Mouse (Mus musculus) midbrain, embryonic 15.5 days (tissue): Measurements from ENCODE around the gene Trit1. TPM values are rescaled to one million over a fixed set of nuclear protein-coding genes. Genes with fewer than 3 reads are reported as not detected.

Experiments used
- ATAC-seq: fragments of 200-750 bp; cut with Nextera tagmentation; replicated peaks from 2 replicates; pipeline ENCODE4 v1.8.0; 2017; ENCODE audit warnings: moderate TSS enrichment
- H3K27ac ChIP-seq: fragments of 300-500 bp; sonication (generic); 2 replicates; pipeline ENCODE4 v1.5.1; 2015; ENCODE audit warnings: mild to moderate bottlenecking, inconsistent platforms
- H3K27me3 ChIP-seq: fragments of 300-500 bp; sonication (generic); replicated peaks from 2 replicates; pipeline ENCODE4 v1.6.1; 2015; ENCODE audit warnings: inconsistent platforms
- H3K36me3 ChIP-seq: fragments of 300-500 bp; sonication (generic); replicated peaks from 2 replicates; pipeline ENCODE4 v1.6.1; 2015; ENCODE audit warnings: inconsistent platforms
- H3K4me1 ChIP-seq: fragments of 300-500 bp; sonication (generic); 2 replicates; pipeline ENCODE4 v1.6.1; 2015; ENCODE audit warnings: inconsistent platforms
- H3K4me2 ChIP-seq: fragments of 300-500 bp; sonication (generic); 2 replicates; pipeline ENCODE4 v1.6.1; 2015; ENCODE audit warnings: inconsistent platforms, mild to moderate bottlenecking, moderate library complexity
- H3K4me3 ChIP-seq: fragments of 300-500 bp; sonication (generic); 2 replicates; pipeline ENCODE4 v1.5.1; 2015; ENCODE audit warnings: mild to moderate bottlenecking, inconsistent platforms
- H3K9ac ChIP-seq: fragments of 300-500 bp; sonication (generic); 2 replicates; pipeline ENCODE4 v1.6.1; 2015; ENCODE audit warnings: mild to moderate bottlenecking, inconsistent platforms
- H3K9me3 ChIP-seq: fragments of 300-500 bp; sonication (generic); 2 replicates; pipeline ENCODE4 v1.6.1; 2016; ENCODE audit warnings: inconsistent platforms
- WGBS: fragments of 180-500 bp; shearing (Covaris S2); methylation state at CpG from one replicate; pipeline ENCODE4 v1.1.7; 2015; ENCODE audit warnings: mixed read lengths; 5-methylcytosine and 5-hydroxymethylcytosine counted together
- polyA plus RNA-seq: library from polyadenylated mRNA; unstranded; fragments of >200 nt; fragmentation: Nextera tagmentation; extraction: Ambion mirVana; gene quantifications from 2 replicates; pipeline ENCODE4 v1.2.1, GENCODE M21; 2015

Gene Trit1
- polyA plus RNA-seq, 1 experiment from 2014 or later = 25.3 TPM

- Histone ChIP-seq H3K27me3 (no peaks in the 10 kb centered on the region), H3K36me3 (no peaks in the 10 kb centered on the region), H3K9ac (no peak overlapping the region), H3K4me1 (no peaks in the 10 kb centered on the region), H3K4me2 (no peak overlapping the region), H3K27ac (no peak overlapping the region), H3K4me3 (no peak overlapping the region), H3K9me3 (no peaks in the 10 kb centered on the region)
- whole genome bisulfite sequencing = 64% methylated on average over 17 of the region's 17 CpGs
- no peak for ATAC-seq
Measured at GRCm38 (mm10) chr4:123093064-123093776, 76.8 kb downstream of the Trit1 start.

- Histone ChIP-seq H3K9ac (no peak overlapping the region), H3K4me3 (no peak overlapping the region), H3K27ac (no peak overlapping the region), H3K4me2 (no peak overlapping the region), H3K36me3 (no peaks in the 10 kb centered on the region), H3K4me1 (no peaks in the 10 kb centered on the region), H3K27me3 (no peaks in the 10 kb centered on the region), H3K9me3 (no peaks in the 10 kb centered on the region)
- 77% methylated on average over 9 of the region's 9 CpGs for WGBS
- ATAC-seq = no peak
Measured at GRCm38 (mm10) chr4:123093869-123094268, 77.5 kb downstream of the Trit1 start.

Other genes with a start within 250 kb of the Trit1 start
- gene Ppt1, start 180.4 kb upstream of the Trit1 start, polyA plus RNA-seq = 90.6 and 91.4 TPM in 2 replicates
- gene Cap1, start 130.5 kb upstream of the Trit1 start, polyA plus RNA-seq = 66.9 and 69.4 TPM in 2 replicates
- 33.4 and 36.0 TPM in 2 replicates for gene Mfsd2a, start 55.4 kb upstream of the Trit1 start, polyA plus RNA-seq
- 83.1 and 86.7 TPM in 2 replicates for gene Mycl, start 20.9 kb upstream of the Trit1 start, polyA plus RNA-seq
- 0.36 and 0.56 TPM in 2 replicates for gene Bmp8b, start 88.6 kb downstream of the Trit1 start, polyA plus RNA-seq
- 0.25 and 0.66 TPM in 2 replicates for gene Oxct2b, start 99.7 kb downstream of the Trit1 start, polyA plus RNA-seq
- gene Ppie, start 123.4 kb downstream of the Trit1 start, polyA plus RNA-seq = 55.5 and 55.6 TPM in 2 replicates
- 48.0 and 52.8 TPM in 2 replicates for gene Hpcal4, start 166.6 kb downstream of the Trit1 start, polyA plus RNA-seq
- gene Nt5c1a, start 184.9 kb downstream of the Trit1 start, polyA plus RNA-seq = 0.32 TPM in 1 of 2 replicates, not detected in the other
- 6.9 and 7.0 TPM in 2 replicates for gene Heyl, start 217.0 kb downstream of the Trit1 start, polyA plus RNA-seq
- gene Pabpc4, start 245.8 kb downstream of the Trit1 start, polyA plus RNA-seq = 30.5 and 31.8 TPM in 2 replicates